Mouse (Mus musculus): ENCODE measurements around the gene Olfr855. TPM values are rescaled to one million over a fixed set of nuclear protein-coding genes. Genes with fewer than 3 reads are reported as not detected.
A peak's percentile ranks its signal among the peaks of the same experiment; 100 is the strongest.

The Olfr855 gene
- not detected for total RNA-seq (2022)

- DNase-seq (ENCODE audit: low spot score in 2 of 2) = no peak
Observed at GRCm38 (mm10) chr9:19582317-19582716, at the start of gene Olfr855. Gene Olfr855 (plus strand): TSS chr9:19582617.

- DNase-seq (ENCODE audit: low spot score in 2 of 2) = no peak
Observed at GRCm38 (mm10) chr9:19540976-19541375, 41.4 kb upstream of the Olfr855 start, which contains the start of gene Olfr853. Gene Olfr853 (minus strand): TSS chr9:19541076.

GRCm38 (mm10) chr9:19567282-19567681 lies 15.1 kb upstream of the Olfr855 start, which contains the start of gene Olfr854:
Gene Olfr854 (minus strand): TSS chr9:19567382.
- no peak for DNase-seq (ENCODE audit: low spot score in 2 of 2)

GRCm38 (mm10) chr9:19621297-19621696 lies 38.9 kb downstream of the Olfr855 start:
- DNase-seq (ENCODE audit: low spot score in 2 of 2) = no peak

GRCm38 (mm10) chr9:19621843-19622822 lies 39.7 kb downstream of the Olfr855 start, which contains the start of gene Zfp317:
Gene Zfp317 (plus strand): TSS chr9:19622102.
- DNase-seq (ENCODE audit: low spot score in 2 of 2) = peak; percentile 79 to 97

GRCm38 (mm10) chr9:19629574-19629973 lies 47.2 kb downstream of the Olfr855 start:
- DNase-seq (ENCODE audit: low spot score in 2 of 2) = no peak

Other genes starting within 250 kb of the Olfr855 start
- gene Olfr845, start 246.2 kb upstream of the Olfr855 start, total RNA-seq (2022) = not detected
- not detected for gene Olfr846, start 218.6 kb upstream of the Olfr855 start, total RNA-seq (2022)
- not detected for gene Olfr847, start 203.9 kb upstream of the Olfr855 start, total RNA-seq (2022)
- gene Olfr849, start 142.4 kb upstream of the Olfr855 start, total RNA-seq (2022) = not detected
- gene Olfr850, start 104.4 kb upstream of the Olfr855 start, total RNA-seq (2022) = not detected
- not detected for gene Olfr851, start 89.3 kb upstream of the Olfr855 start, total RNA-seq (2022)
- gene Olfr853, start 41.5 kb upstream of the Olfr855 start, total RNA-seq (2022) = not detected
- gene Olfr854, start 15.2 kb upstream of the Olfr855 start, total RNA-seq (2022) = not detected
- 10 to 100 TPM; 21.9 to 26.3 (median 22.5) TPM for gene Zfp317, start 39.5 kb downstream of the Olfr855 start, total RNA-seq (2022)
- under 1 TPM in 1 of 4 experiments, not detected in 3; 0.14 TPM for gene Olfr857, start 126.8 kb downstream of the Olfr855 start, total RNA-seq (2022)
- gene Olfr58, start 197.7 kb downstream of the Olfr855 start, total RNA-seq (2022) = not detected
- gene Olfr859, start 222.3 kb downstream of the Olfr855 start, total RNA-seq (2022) = not detected

Measured in left cerebral cortex, adult 8-10 months (tissue).